Mouse (Mus musculus) left cerebral cortex, adult 2 months (tissue): ENCODE measurements around the gene 4930430A15Rik. TPM values are rescaled to one million over a fixed set of nuclear protein-coding genes. Genes with fewer than 3 reads are reported as not detected.

ENCODE experiments used
- DNase-seq, 2 experiments: peaks; one replicate each; pipeline ENCODE4 v3.0.0; 2021 to 2022; ENCODE audit warnings: low spot score in 2 of 2, mixed read lengths in 1 of 2; ENCODE audit errors: extremely low spot score in 1 of 2
- H3K27ac ChIP-seq: fragments of 200-600 bp; 2 replicates; pipeline ENCODE4 v1.8.1; 2022
- H3K4me3 ChIP-seq: fragments of 200-600 bp; 2 replicates; pipeline ENCODE4 v1.8.1; 2022
- CTCF ChIP-seq: fragments of 200-600 bp; IDR thresholded peaks from 2 replicates; pipeline ENCODE4 v1.8.1; 2022; ENCODE audit warnings: antibody characterized with exemption, mild to moderate bottlenecking, moderate library complexity
- intact Hi-C: fragments of 180-260 bp; cut with DNase I; formaldehyde crosslinking; loops from one replicate; pipeline ENCODE4 v1.15.1; 2025
- long read RNA-seq, 2 experiments: library from polyadenylated mRNA; stranded (forward); transcript quantifications; one replicate each; pipeline ENCODE4 v2.0.0; 2021; ENCODE audit warnings: borderline mapping rate in 2 of 2
- total RNA-seq, 2 experiments: library from RNA; stranded (reverse); gene quantifications; 2 replicates each; pipeline ENCODE4 v1.2.3; 2021

The 4930430A15Rik gene
- total RNA-seq: not detected
- long read RNA-seq, experiment 1: 0 reads
- long read RNA-seq, experiment 2: 0 reads

GRCm38 (mm10) chr2:111229502-111229901 is at the start of gene 4930430A15Rik:
TSS of gene 4930430A15Rik (minus strand) at chr2:111229602.
- no peak within 1 kb of the TSS for H3K27ac ChIP-seq
- intact Hi-C loops: no loop called here
- no peak within 1 kb of the TSS for H3K4me3 ChIP-seq
- DNase-seq: no peak
- TF ChIP-seq CTCF: no peak

- H3K27ac ChIP-seq: no peak within 1 kb of the TSS
- no peak for DNase-seq
- no peak within 1 kb of the TSS for H3K4me3 ChIP-seq
- TF ChIP-seq CTCF: no peak
- intact Hi-C loops: no loop called here
These were observed 44.6 kb upstream of the 4930430A15Rik start, which contains the start of gene Olfr1277 for GRCm38 (mm10) chr2:111274006-111274405. TSS of gene Olfr1277 (minus strand) at chr2:111274106.

- no peak for TF ChIP-seq CTCF
- no peak for DNase-seq
- intact Hi-C loops: no loop called here
- no peak within 1 kb of the TSS for H3K27ac ChIP-seq
- no peak within 1 kb of the TSS for H3K4me3 ChIP-seq
These were observed 24.8 kb upstream of the 4930430A15Rik start, which contains the start of gene Olfr1276 for GRCm38 (mm10) chr2:111254216-111254615. TSS of gene Olfr1276 (plus strand) at chr2:111254516.

GRCm38 (mm10) chr2:111235186-111235585 is 5.8 kb upstream of the 4930430A15Rik start, which contains the start of gene Olfr1275:
TSS of gene Olfr1275 (minus strand) at chr2:111235286.
- Histone ChIP-seq H3K4me3 (no peak within 1 kb of the TSS), H3K27ac (no peak within 1 kb of the TSS)
- intact Hi-C loops: no loop called here
- TF ChIP-seq CTCF: no peak
- no peak for DNase-seq

- H3K27ac ChIP-seq: no peak overlapping the region
- TF ChIP-seq CTCF: no peak
- no peak overlapping the region for H3K4me3 ChIP-seq
- no peak for DNase-seq
- intact Hi-C loops: no loop called here
These were observed 47.3 kb downstream of the 4930430A15Rik start for GRCm38 (mm10) chr2:111182068-111182467.

- TF ChIP-seq CTCF: no peak
- intact Hi-C loops: loop anchor here (10.0 kb wide), 1 partner anchor 1062 kb away; no protein-coding TSS in a partner anchor
- no peak for DNase-seq
- Histone ChIP-seq H3K27ac (no peak within 1 kb of the TSS), H3K4me3 (no peak within 1 kb of the TSS)
These were observed 76.6 kb downstream of the 4930430A15Rik start, which contains the start of gene Gm15130 for GRCm38 (mm10) chr2:111152836-111153235. TSS of gene Gm15130 (minus strand) at chr2:111152936.

- no peak for TF ChIP-seq CTCF
- H3K27ac ChIP-seq: no peak overlapping the region
- H3K4me3 ChIP-seq: no peak overlapping the region
- intact Hi-C loops: no loop called here
- no peak for DNase-seq
These were observed 93.7 kb downstream of the 4930430A15Rik start for GRCm38 (mm10) chr2:111135739-111136138.

Other genes with a start within 250 kb of the 4930430A15Rik start
- not detected for gene Gm13941, start 123.6 kb downstream of the 4930430A15Rik start, total RNA-seq
- gene Gm15130, start 76.7 kb downstream of the 4930430A15Rik start, total RNA-seq: not detected
- gene Olfr1275, start 5.7 kb upstream of the 4930430A15Rik start, total RNA-seq: not detected
- gene Olfr1276, start 24.9 kb upstream of the 4930430A15Rik start, total RNA-seq: not detected
- gene Olfr1277, start 44.5 kb upstream of the 4930430A15Rik start, total RNA-seq: not detected
- gene Olfr1278, start 60.5 kb upstream of the 4930430A15Rik start, total RNA-seq: not detected
- gene Olfr1279, start 71.0 kb upstream of the 4930430A15Rik start, total RNA-seq: not detected
- not detected for gene Olfr1280, start 84.4 kb upstream of the 4930430A15Rik start, total RNA-seq
- not detected for gene Olfr1281, start 96.9 kb upstream of the 4930430A15Rik start, total RNA-seq
- gene Olfr1282, start 106.5 kb upstream of the 4930430A15Rik start, total RNA-seq: not detected
- gene Olfr1283, start 137.2 kb upstream of the 4930430A15Rik start, total RNA-seq: not detected
- gene Olfr1284, start 145.9 kb upstream of the 4930430A15Rik start, total RNA-seq: not detected
- not detected for gene Olfr1286, start 193.5 kb upstream of the 4930430A15Rik start, total RNA-seq
- not detected for gene Olfr1287, start 219.5 kb upstream of the 4930430A15Rik start, total RNA-seq
- not detected for gene Olfr1288, start 244.5 kb upstream of the 4930430A15Rik start, total RNA-seq